Mouse (Mus musculus): ENCODE data around the gene Oprl1.

DNA sequence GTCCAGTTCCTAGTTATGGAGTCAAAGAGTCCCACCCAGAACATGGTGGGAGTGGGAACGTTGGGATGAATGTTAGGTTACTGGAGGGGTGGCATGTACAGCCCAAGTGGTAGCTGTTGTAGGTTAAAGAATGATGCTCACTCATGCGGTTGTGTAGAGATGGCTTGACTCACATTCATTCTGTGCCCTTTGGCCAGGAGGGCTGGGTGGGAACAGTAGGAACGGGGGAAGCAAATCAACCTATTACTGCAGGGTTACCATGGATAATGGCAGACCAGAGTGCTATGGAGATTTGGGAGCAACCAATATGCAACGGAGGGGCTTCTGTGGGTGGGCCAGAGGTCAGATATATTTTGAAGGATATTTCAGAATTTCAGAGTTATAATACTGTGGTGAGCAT is 39.9 kb upstream of the Oprl1 start:
- TF ChIP-seq CTCF (IDR thresholded peaks at IDR 0.05; ENCODE audit: low read depth, low read length) (no peak), TAL1 (conservative IDR thresholded peaks at IDR 0.05; ENCODE audit: low read depth, low read length) (no peak)

All from G1E (cell line).